Mouse (Mus musculus): ENCODE measurements around the gene Cfap45. TPM values are rescaled to one million over a fixed set of nuclear protein-coding genes. Genes with fewer than 3 reads are reported as not detected.
A peak's percentile ranks its signal among the peaks of the same experiment; 100 is the strongest.

Gene Cfap45
- polyA plus RNA-seq, 1 experiment from 2014 or later, result 1.4 TPM

GRCm38 (mm10) chr1:172548501-172548900 is 27.9 kb downstream of the Cfap45 start:
- H3K9ac ChIP-seq, result no peak overlapping the region
- no peaks in the 10 kb centered on the region for H3K9me3 ChIP-seq (replicated peaks)
- H3K4me1 ChIP-seq, result peaks cover 37% of the 10 kb centered on the region
- no peaks in the 10 kb centered on the region for H3K36me3 ChIP-seq
- WGBS, result 43% methylated on average over 7 of the region's 7 CpGs
- no peak for ATAC-seq (replicated peaks; ENCODE audit: low FRiP score)
- peaks cover 10% of the 10 kb centered on the region; the same call in 1 of the 2 replicates for H3K27me3 ChIP-seq
- H3K4me3 ChIP-seq (replicated peaks), result no peak overlapping the region
- H3K27ac ChIP-seq, result no peak overlapping the region
- H3K4me2 ChIP-seq, result no peak overlapping the region

- Histone ChIP-seq H3K4me1 (peaks cover 41% of the 10 kb centered on the region), H3K4me2 (peak overlapping the region; percentile 71), H3K36me3 (no peaks in the 10 kb centered on the region), H3K27ac (no peak overlapping the region), H3K4me3 (replicated peaks) (peak overlapping the region; percentile 52), H3K9ac (no peak overlapping the region), H3K27me3 (peaks cover 10% of the 10 kb centered on the region; the same call in 1 of the 2 replicates), H3K9me3 (replicated peaks) (no peaks in the 10 kb centered on the region)
- ATAC-seq (replicated peaks; ENCODE audit: low FRiP score), result no peak
- 21% methylated on average over 2 of the region's 2 CpGs for WGBS
These were observed 28.7 kb downstream of the Cfap45 start for GRCm38 (mm10) chr1:172549314-172549713.

GRCm38 (mm10) chr1:172549717-172550116 is 29.1 kb downstream of the Cfap45 start:
- Histone ChIP-seq H3K4me1 (peaks cover 45% of the 10 kb centered on the region), H3K27me3 (peaks cover 10% of the 10 kb centered on the region; the same call in 1 of the 2 replicates), H3K4me2 (peak overlapping the region; percentile 71), H3K27ac (no peak overlapping the region), H3K36me3 (no peaks in the 10 kb centered on the region), H3K9me3 (replicated peaks) (no peaks in the 10 kb centered on the region), H3K4me3 (replicated peaks) (peak overlapping the region; percentile 52), H3K9ac (0 out of 2 replicates have a peak overlapping the region, but pooled peaks have one; percentile 33)
- no peak for ATAC-seq (replicated peaks; ENCODE audit: low FRiP score)
- WGBS, result 6% methylated on average over 8 of the region's 8 CpGs

- Histone ChIP-seq H3K27ac (0 out of 2 replicates have a peak overlapping the region, but pooled peaks have one; percentile 6), H3K27me3 (peaks cover 10% of the 10 kb centered on the region; the same call in 1 of the 2 replicates), H3K36me3 (no peaks in the 10 kb centered on the region), H3K4me1 (peaks cover 54% of the 10 kb centered on the region), H3K9me3 (replicated peaks) (no peaks in the 10 kb centered on the region), H3K4me3 (replicated peaks) (peak overlapping the region; percentile 52), H3K9ac (peak overlapping the region; percentile 33; the same call in 1 of the 2 replicates), H3K4me2 (peak overlapping the region; percentile 71)
- ATAC-seq (replicated peaks; ENCODE audit: low FRiP score), result peak; percentile 92
- WGBS, result 1% methylated on average over 8 of the region's 8 CpGs
These were observed 29.9 kb downstream of the Cfap45 start for GRCm38 (mm10) chr1:172550551-172550951.

GRCm38 (mm10) chr1:172551009-172551408 is 30.4 kb downstream of the Cfap45 start:
- Histone ChIP-seq H3K27me3 (peaks cover 12% of the 10 kb centered on the region; the same call in 1 of the 2 replicates), H3K36me3 (no peaks in the 10 kb centered on the region), H3K27ac (0 out of 2 replicates have a peak overlapping the region, but pooled peaks have one; percentile 6), H3K4me2 (peak overlapping the region; percentile 71), H3K4me3 (replicated peaks) (peak overlapping the region; percentile 52), H3K4me1 (peaks cover 58% of the 10 kb centered on the region), H3K9me3 (replicated peaks) (no peaks in the 10 kb centered on the region), H3K9ac (no peak overlapping the region)
- 42% methylated on average over 7 of the region's 7 CpGs for WGBS
- no peak for ATAC-seq (replicated peaks; ENCODE audit: low FRiP score)

GRCm38 (mm10) chr1:172552623-172553022 is 32.0 kb downstream of the Cfap45 start:
- ATAC-seq (replicated peaks; ENCODE audit: low FRiP score), result no peak
- Histone ChIP-seq H3K9me3 (replicated peaks) (no peaks in the 10 kb centered on the region), H3K4me2 (no peak overlapping the region), H3K27ac (peak overlapping the region; percentile 49; the same call in 1 of the 2 replicates), H3K4me3 (replicated peaks) (no peak overlapping the region), H3K4me1 (peaks cover 59% of the 10 kb centered on the region), H3K27me3 (peaks cover 19% of the 10 kb centered on the region; the same call in 1 of the 2 replicates), H3K9ac (no peak overlapping the region), H3K36me3 (no peaks in the 10 kb centered on the region)
- 53% methylated on average over 1 of the region's 1 CpGs for WGBS

- H3K4me1 ChIP-seq, result peaks cover 39% of the 10 kb centered on the region
- no peak within 1 kb of the TSS for H3K27ac ChIP-seq
- H3K9ac ChIP-seq, result no peak within 1 kb of the TSS
- no peaks in the 10 kb centered on the region for H3K9me3 ChIP-seq (replicated peaks)
- WGBS, result 71% methylated on average over 11 of the region's 11 CpGs
- H3K4me3 ChIP-seq (replicated peaks), result no peak within 1 kb of the TSS
- H3K27me3 ChIP-seq, result peaks cover 28% of the 10 kb centered on the region
- no peak for ATAC-seq (replicated peaks; ENCODE audit: low FRiP score)
- H3K4me2 ChIP-seq, result no peak within 1 kb of the TSS
- no peaks in the 10 kb centered on the region for H3K36me3 ChIP-seq
These were observed 35.0 kb downstream of the Cfap45 start, which contains the start of gene Vsig8 for GRCm38 (mm10) chr1:172555638-172556037. Vsig8 (plus strand) TSS chr1:172555938.

GRCm38 (mm10) chr1:172562641-172563464 is 42.3 kb downstream of the Cfap45 start:
- H3K4me2 ChIP-seq, result peak overlapping the region; percentile 99
- H3K9ac ChIP-seq, result peak overlapping the region; percentile 59
- H3K4me3 ChIP-seq (replicated peaks), result peak overlapping the region; percentile 66
- H3K27me3 ChIP-seq, result peaks cover 36% of the 10 kb centered on the region
- H3K36me3 ChIP-seq, result no peaks in the 10 kb centered on the region
- peak; percentile 90 for ATAC-seq (replicated peaks; ENCODE audit: low FRiP score)
- no peaks in the 10 kb centered on the region for H3K9me3 ChIP-seq (replicated peaks)
- peak overlapping the region; percentile 24 for H3K27ac ChIP-seq
- H3K4me1 ChIP-seq, result peaks cover 20% of the 10 kb centered on the region
- WGBS, result under 1% methylated on average over 66 of the region's 66 CpGs

GRCm38 (mm10) chr1:172563465-172563828 is 42.8 kb downstream of the Cfap45 start:
- H3K27ac ChIP-seq, result peak overlapping the region; percentile 24; the same call in 1 of the 2 replicates
- WGBS, result 1% methylated on average over 10 of the region's 10 CpGs
- H3K4me1 ChIP-seq, result peaks cover 20% of the 10 kb centered on the region
- ATAC-seq (replicated peaks; ENCODE audit: low FRiP score), result no peak
- peak overlapping the region; percentile 59; the same call in 1 of the 2 replicates for H3K9ac ChIP-seq
- no peaks in the 10 kb centered on the region for H3K9me3 ChIP-seq (replicated peaks)
- no peaks in the 10 kb centered on the region for H3K36me3 ChIP-seq
- peak overlapping the region; percentile 99 for H3K4me2 ChIP-seq
- peaks cover 36% of the 10 kb centered on the region for H3K27me3 ChIP-seq
- H3K4me3 ChIP-seq (replicated peaks), result peak overlapping the region; percentile 66

GRCm38 (mm10) chr1:172566131-172566530 is 45.5 kb downstream of the Cfap45 start:
- H3K4me1 ChIP-seq, result peaks cover 20% of the 10 kb centered on the region
- H3K4me2 ChIP-seq, result no peak overlapping the region
- H3K9me3 ChIP-seq (replicated peaks), result no peaks in the 10 kb centered on the region
- WGBS, result 67% methylated on average over 3 of the region's 3 CpGs
- H3K27me3 ChIP-seq, result peaks cover 20% of the 10 kb centered on the region
- no peak overlapping the region for H3K4me3 ChIP-seq (replicated peaks)
- no peak for ATAC-seq (replicated peaks; ENCODE audit: low FRiP score)
- H3K27ac ChIP-seq, result no peak overlapping the region
- H3K9ac ChIP-seq, result no peak overlapping the region
- H3K36me3 ChIP-seq, result no peaks in the 10 kb centered on the region

GRCm38 (mm10) chr1:172567758-172568157 is 47.2 kb downstream of the Cfap45 start:
- H3K4me1 ChIP-seq, result peaks cover 8% of the 10 kb centered on the region
- H3K27me3 ChIP-seq, result peaks cover 6% of the 10 kb centered on the region
- H3K9ac ChIP-seq, result no peak overlapping the region
- no peaks in the 10 kb centered on the region for H3K9me3 ChIP-seq (replicated peaks)
- ATAC-seq (replicated peaks; ENCODE audit: low FRiP score), result no peak
- WGBS, result 56% methylated on average over 4 of the region's 4 CpGs
- no peak overlapping the region for H3K4me3 ChIP-seq (replicated peaks)
- H3K4me2 ChIP-seq, result no peak overlapping the region
- no peak overlapping the region for H3K27ac ChIP-seq
- H3K36me3 ChIP-seq, result no peaks in the 10 kb centered on the region

- ATAC-seq (replicated peaks; ENCODE audit: low FRiP score), result no peak
- Histone ChIP-seq H3K9ac (no peak overlapping the region), H3K4me2 (no peak overlapping the region), H3K27me3 (peaks cover 12% of the 10 kb centered on the region), H3K4me1 (no peaks in the 10 kb centered on the region), H3K9me3 (replicated peaks) (no peaks in the 10 kb centered on the region), H3K36me3 (no peaks in the 10 kb centered on the region), H3K27ac (no peak overlapping the region), H3K4me3 (replicated peaks) (no peak overlapping the region)
- 60% methylated on average over 6 of the region's 6 CpGs for WGBS
These were observed 59.5 kb downstream of the Cfap45 start for GRCm38 (mm10) chr1:172580116-172580515.
